Mouse (Mus musculus): ENCODE measurements around the gene Rpl12. TPM values are rescaled to one million over a fixed set of nuclear protein-coding genes. Genes with fewer than 3 reads are reported as not detected.

Gene Rpl12
- polyA plus RNA-seq, 1 experiment from 2014 or later, result 185 TPM

DNA sequence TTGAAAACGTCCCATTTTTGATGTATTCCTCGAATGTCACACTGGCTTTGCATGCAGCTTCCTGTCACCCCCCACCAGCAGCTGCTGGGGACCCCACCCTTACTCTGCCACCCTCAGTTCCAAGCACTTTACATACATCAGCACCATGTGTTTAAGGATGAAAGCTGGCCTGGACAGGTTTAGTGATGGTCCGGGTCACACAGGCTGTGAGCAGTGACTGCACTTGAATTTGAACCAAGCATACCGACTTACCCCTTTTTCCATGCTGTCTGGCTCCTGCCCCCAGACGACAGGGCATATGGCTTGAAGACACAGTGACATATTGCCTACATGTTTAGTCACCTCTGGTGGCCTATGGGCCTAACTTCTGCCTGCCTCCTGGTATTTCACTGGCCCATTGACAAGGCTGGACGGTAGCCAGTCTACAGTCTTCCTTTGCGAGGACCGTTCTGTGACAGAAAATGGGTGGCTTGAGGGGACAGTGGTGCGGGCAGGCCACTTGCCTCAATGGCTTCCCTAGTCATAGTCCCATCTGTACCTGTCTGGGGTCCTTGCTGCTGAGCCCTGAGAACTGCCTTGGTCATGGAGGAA is 6.8 kb downstream of the Rpl12 start:
- H3K4me3 ChIP-seq (replicated peaks), result no peak overlapping the region
- no peak for ATAC-seq
- peaks cover 22% of the 10 kb centered on the region for H3K4me1 ChIP-seq (replicated peaks)
- H3K4me2 ChIP-seq (replicated peaks), result no peak overlapping the region
- H3K36me3 ChIP-seq, result peaks cover 17% of the 10 kb centered on the region
- no peaks in the 10 kb centered on the region for H3K27me3 ChIP-seq (replicated peaks)
- H3K9ac ChIP-seq, result no peak overlapping the region
- no peak overlapping the region for H3K27ac ChIP-seq
- 85% methylated on average over 9 of the region's 9 CpGs for WGBS
- H3K9me3 ChIP-seq, result no peaks in the 10 kb centered on the region

DNA sequence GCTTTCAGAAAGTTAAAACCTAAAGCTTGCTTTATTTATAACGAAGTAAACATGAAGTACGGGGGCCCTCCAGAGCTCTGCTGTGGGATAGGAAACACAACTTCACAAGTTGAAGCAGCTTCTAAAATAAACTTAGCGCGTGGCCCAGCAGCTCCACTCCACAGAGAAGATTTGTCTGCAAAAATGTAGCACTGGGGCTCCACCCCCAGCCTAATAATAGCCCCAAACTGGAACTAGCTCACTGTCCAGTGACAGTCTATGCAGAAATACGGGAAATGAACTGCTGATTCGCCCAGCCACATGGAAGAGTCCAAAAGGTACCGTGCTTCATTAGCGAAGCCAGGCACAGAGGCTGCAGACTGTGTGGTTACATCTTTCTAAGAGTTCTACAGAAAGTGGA is 8.0 kb downstream of the Rpl12 start:
- 76% methylated on average over 8 of the region's 8 CpGs for WGBS
- peaks cover 12% of the 10 kb centered on the region for H3K4me1 ChIP-seq (replicated peaks)
- H3K36me3 ChIP-seq, result peaks cover 5% of the 10 kb centered on the region
- H3K4me2 ChIP-seq (replicated peaks), result no peak overlapping the region
- ATAC-seq, result no peak
- no peak overlapping the region for H3K9ac ChIP-seq
- H3K4me3 ChIP-seq (replicated peaks), result no peak overlapping the region
- H3K27ac ChIP-seq, result no peak overlapping the region
- H3K9me3 ChIP-seq, result no peaks in the 10 kb centered on the region
- H3K27me3 ChIP-seq (replicated peaks), result no peaks in the 10 kb centered on the region

DNA sequence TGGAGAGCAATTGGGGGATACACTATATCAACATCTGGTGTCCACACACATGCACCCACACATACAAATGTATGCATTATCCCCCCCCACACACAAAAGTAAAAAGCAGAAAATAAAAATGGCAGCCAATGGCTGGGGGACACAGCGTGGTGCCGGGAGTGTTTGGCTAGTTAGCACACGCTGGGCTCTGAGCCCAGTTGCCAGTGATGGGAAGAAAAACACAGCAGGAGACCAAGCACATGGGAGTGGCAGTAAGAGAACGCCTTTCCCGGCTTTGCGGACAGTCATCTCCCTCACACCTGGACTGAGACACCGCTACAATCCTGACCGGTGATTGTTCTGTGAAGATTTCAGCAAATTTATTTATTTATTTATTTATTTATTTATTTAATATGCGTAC is 9.9 kb downstream of the Rpl12 start:
- H3K9me3 ChIP-seq, result no peaks in the 10 kb centered on the region
- peaks cover 7% of the 10 kb centered on the region for H3K4me1 ChIP-seq (replicated peaks)
- 59% methylated on average over 9 of the region's 9 CpGs for WGBS
- H3K4me2 ChIP-seq (replicated peaks), result no peak overlapping the region
- no peaks in the 10 kb centered on the region for H3K27me3 ChIP-seq (replicated peaks)
- ATAC-seq, result no peak
- no peak overlapping the region for H3K27ac ChIP-seq
- H3K36me3 ChIP-seq, result no peaks in the 10 kb centered on the region
- no peak overlapping the region for H3K9ac ChIP-seq
- H3K4me3 ChIP-seq (replicated peaks), result no peak overlapping the region

DNA sequence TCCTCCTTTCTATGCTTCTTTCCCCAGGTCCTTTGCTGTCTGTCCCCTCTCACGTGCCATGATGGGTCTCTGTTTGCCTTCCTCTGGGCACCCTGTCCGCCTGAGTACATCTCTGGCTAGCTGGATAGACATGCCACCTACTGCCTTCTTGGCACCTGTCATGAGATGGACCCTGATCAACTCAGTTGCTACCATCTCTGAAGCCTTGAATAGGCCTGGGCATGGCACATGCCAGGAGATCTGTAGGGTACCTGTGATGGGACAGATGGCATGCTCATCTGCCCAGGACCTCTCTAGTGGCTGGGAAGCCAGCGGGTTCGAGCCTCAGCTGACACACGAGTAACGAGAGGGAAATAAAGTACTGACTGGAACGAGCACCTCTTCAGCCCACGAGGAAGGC is 12.9 kb downstream of the Rpl12 start:
- Histone ChIP-seq H3K27me3 (replicated peaks) (no peaks in the 10 kb centered on the region), H3K9me3 (no peaks in the 10 kb centered on the region), H3K4me1 (replicated peaks) (0 out of 2 replicates have a peak, but pooled peaks cover 2% of the 10 kb centered on the region), H3K9ac (no peak overlapping the region), H3K36me3 (no peaks in the 10 kb centered on the region), H3K27ac (no peak overlapping the region), H3K4me3 (replicated peaks) (no peak overlapping the region), H3K4me2 (replicated peaks) (no peak overlapping the region)
- no peak for ATAC-seq
- 92% methylated on average over 8 of the region's 8 CpGs for WGBS

DNA sequence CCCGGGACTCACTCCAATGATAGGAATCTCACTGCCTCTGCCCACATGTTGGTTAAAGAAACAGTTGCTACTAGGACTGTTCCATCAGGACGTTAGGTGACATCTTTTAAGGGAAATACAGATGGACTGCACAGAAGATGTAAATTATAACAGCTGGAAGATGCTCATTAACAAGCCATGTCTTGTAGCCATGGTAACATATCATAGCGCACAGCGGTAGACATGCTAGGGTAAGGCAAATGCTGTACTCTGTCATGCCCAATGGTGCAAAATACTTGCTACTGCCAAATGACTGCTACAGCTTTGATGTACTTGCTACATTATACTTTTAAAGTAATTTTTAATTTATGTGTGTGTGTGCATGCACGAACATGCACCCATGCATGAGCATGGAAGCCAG is 15.8 kb downstream of the Rpl12 start:
- Histone ChIP-seq H3K9ac (no peak overlapping the region), H3K4me1 (replicated peaks) (peaks cover 10% of the 10 kb centered on the region), H3K9me3 (no peaks in the 10 kb centered on the region), H3K27me3 (replicated peaks) (no peaks in the 10 kb centered on the region), H3K36me3 (no peaks in the 10 kb centered on the region), H3K4me3 (replicated peaks) (no peak overlapping the region), H3K4me2 (replicated peaks) (no peak overlapping the region), H3K27ac (no peak overlapping the region)
- 72% methylated on average over 5 of the region's 5 CpGs for WGBS
- no peak for ATAC-seq

DNA sequence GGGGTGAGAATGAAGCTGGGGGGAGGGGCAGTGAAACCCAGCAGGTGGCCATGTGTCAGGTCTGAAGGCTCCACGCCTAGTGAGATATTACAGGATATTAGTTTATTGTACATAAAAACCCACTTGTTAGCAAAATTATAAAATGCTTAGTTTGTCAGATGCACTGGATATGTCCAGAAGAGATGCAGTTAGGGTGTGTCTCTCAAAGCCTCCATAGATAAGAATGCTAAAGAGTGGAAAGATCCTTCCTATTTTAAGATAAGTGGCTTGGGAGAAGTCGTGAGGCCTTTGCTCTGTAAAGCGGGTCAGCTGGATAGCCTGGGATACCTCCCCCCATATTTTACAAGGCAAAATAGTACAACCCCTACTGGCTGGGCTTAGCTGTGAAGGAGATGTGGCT is 17.3 kb downstream of the Rpl12 start:
- WGBS, result 69% methylated on average over 3 of the region's 3 CpGs
- Histone ChIP-seq H3K9ac (no peak overlapping the region), H3K27me3 (replicated peaks) (no peaks in the 10 kb centered on the region), H3K4me1 (replicated peaks) (peaks cover 10% of the 10 kb centered on the region), H3K36me3 (no peaks in the 10 kb centered on the region), H3K4me3 (replicated peaks) (no peak overlapping the region), H3K9me3 (no peaks in the 10 kb centered on the region), H3K27ac (no peak overlapping the region), H3K4me2 (replicated peaks) (no peak overlapping the region)
- ATAC-seq, result no peak

DNA sequence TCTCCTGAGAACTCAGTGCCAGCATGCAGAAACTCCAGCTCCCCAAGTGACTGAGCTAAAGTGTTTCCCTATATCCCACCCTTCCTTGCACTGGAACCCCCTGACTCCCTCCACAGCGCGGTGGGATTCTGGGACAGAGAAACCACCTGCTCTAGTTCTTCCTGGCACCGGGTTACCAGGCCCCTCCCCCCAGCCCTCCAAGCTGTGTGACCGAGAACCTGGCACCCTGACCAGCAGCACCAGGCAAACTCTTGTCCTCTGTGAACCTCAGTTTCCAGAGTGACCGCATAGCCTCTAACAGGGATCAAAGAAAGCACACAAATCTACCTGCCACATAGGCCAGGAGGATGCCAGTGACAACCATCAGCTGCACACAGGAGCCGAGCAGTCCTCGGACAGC is 18.3 kb downstream of the Rpl12 start:
- Histone ChIP-seq H3K27ac (no peak overlapping the region), H3K4me2 (replicated peaks) (no peak overlapping the region), H3K9ac (no peak overlapping the region), H3K4me1 (replicated peaks) (peaks cover 10% of the 10 kb centered on the region), H3K36me3 (no peaks in the 10 kb centered on the region), H3K4me3 (replicated peaks) (no peak overlapping the region), H3K9me3 (no peaks in the 10 kb centered on the region), H3K27me3 (replicated peaks) (no peaks in the 10 kb centered on the region)
- ATAC-seq, result no peak
- 86% methylated on average over 7 of the region's 7 CpGs for WGBS

DNA sequence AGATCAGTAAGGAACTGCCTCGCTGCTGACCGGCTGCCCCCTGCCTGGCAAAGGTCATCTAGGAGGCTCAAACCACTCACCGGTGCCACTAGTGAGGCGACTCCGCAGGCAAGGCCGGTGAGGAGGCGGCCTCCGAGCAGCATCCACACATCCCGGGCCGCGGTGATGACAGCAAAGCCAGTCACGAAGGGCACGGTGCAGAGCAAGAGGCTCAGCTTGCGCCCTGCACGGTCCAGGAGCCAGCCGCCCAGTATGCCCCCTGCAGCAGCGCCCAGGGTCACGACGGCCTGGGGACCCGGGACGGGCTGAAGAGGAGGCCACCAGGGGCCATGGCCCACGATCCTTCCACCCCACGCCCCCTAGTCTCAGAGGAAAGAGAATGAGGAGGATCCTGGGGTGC is 19.9 kb downstream of the Rpl12 start:
- peak overlapping the region; percentile 81 for H3K4me3 ChIP-seq (replicated peaks)
- H3K27me3 ChIP-seq (replicated peaks), result no peaks in the 10 kb centered on the region
- H3K27ac ChIP-seq, result 0 out of 2 replicates have a peak overlapping the region, but pooled peaks have one; percentile 72
- no peaks in the 10 kb centered on the region for H3K9me3 ChIP-seq
- ATAC-seq, result peak; percentile 47
- H3K4me1 ChIP-seq (replicated peaks), result peaks cover 8% of the 10 kb centered on the region
- peak overlapping the region; percentile 81 for H3K9ac ChIP-seq
- WGBS, result 1% methylated on average over 23 of the region's 23 CpGs
- no peaks in the 10 kb centered on the region for H3K36me3 ChIP-seq
- peak overlapping the region; percentile 98 for H3K4me2 ChIP-seq (replicated peaks)

DNA sequence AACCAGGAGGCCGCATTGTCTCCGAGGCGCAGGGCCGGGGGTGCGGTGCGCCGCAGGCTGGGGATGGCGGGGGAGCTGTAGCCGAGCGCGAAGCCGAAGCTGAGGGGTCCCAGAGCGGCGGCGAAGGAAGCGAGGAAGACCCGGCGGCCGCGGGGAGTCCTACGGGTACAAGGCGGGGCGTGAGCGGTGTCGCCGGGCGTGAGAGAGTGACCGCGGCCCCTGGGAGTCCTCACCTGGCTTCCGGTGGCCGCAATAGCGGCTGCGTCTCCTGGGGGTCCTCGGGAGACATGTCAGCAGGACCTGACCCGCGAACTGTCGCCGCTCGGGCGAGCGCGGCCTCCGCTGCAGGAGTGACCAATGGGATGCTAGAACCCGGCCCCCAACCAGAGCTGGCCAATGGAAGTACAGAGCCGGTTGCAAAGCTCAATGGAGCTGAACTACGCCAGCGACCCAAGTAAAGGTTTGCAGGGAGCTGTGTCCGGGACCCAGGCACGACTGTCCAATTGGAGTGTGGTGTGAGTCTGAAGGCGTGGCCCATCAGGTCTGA is 20.4 kb downstream of the Rpl12 start, which contains the start of gene Slc2a8:
Slc2a8 (minus strand) TSS at position 359 of the 547 bp plus-strand sequence.
- Histone ChIP-seq H3K4me3 (replicated peaks) (peak within 1 kb of the TSS; percentile 81), H3K27ac (peak within 1 kb of the TSS; percentile 72), H3K4me1 (replicated peaks) (peaks cover 8% of the 10 kb centered on the region), H3K9ac (peak within 1 kb of the TSS; percentile 81), H3K36me3 (no peaks in the 10 kb centered on the region), H3K4me2 (replicated peaks) (peak within 1 kb of the TSS; percentile 98), H3K9me3 (no peaks in the 10 kb centered on the region), H3K27me3 (replicated peaks) (no peaks in the 10 kb centered on the region)
- peak; percentile 98 for ATAC-seq
- WGBS, result under 1% methylated on average over 43 of the region's 50 CpGs

DNA sequence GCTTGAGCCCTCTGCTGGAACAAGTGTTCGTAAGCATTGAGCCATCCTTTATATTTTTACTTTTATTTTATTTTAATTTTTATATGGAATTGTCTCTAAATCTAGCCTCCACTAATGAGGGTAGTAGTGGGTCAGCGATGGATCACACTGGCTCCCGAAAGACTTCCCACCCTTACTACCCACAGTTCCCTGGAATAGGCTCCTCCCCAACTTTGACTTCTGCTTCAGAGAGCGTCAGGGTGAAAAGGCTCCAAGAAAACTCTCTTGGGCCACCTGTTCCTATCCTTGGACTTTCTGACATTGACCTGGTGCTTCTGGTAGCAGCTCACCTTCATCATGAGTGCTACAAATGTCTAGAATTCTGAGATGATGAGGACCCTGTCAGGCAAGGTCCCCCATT is 21.3 kb downstream of the Rpl12 start:
- Histone ChIP-seq H3K4me2 (replicated peaks) (peak overlapping the region; percentile 98), H3K4me3 (replicated peaks) (peak overlapping the region; percentile 81), H3K9ac (no peak overlapping the region), H3K4me1 (replicated peaks) (peaks cover 8% of the 10 kb centered on the region), H3K36me3 (no peaks in the 10 kb centered on the region), H3K9me3 (no peaks in the 10 kb centered on the region), H3K27me3 (replicated peaks) (no peaks in the 10 kb centered on the region), H3K27ac (peak overlapping the region; percentile 19; the same call in 1 of the 2 replicates)
- ATAC-seq, result no peak
- WGBS, result 3% methylated on average over 4 of the region's 4 CpGs

DNA sequence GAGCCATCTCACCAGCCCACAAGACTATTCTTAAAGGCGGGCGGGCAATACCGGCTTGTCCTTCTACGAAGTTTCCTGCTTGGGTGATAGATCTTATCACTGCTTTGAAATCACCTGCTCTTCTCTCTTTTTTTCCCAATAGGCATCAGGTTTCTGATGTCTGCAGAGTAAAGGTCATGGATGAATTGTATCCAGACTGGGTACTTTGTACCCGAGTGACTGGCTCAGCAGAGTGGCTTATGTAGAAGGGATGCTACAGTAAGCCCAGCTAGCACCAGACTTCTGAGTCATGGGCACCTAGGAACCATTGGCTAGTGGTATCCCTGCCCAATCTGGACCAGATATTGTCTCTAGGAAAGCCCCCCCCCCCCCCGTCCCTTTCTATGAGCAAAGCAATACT is 22.3 kb downstream of the Rpl12 start:
- H3K27ac ChIP-seq, result no peak overlapping the region
- H3K9me3 ChIP-seq, result no peaks in the 10 kb centered on the region
- no peaks in the 10 kb centered on the region for H3K36me3 ChIP-seq
- 38% methylated on average over 6 of the region's 6 CpGs for WGBS
- no peak overlapping the region for H3K4me3 ChIP-seq (replicated peaks)
- H3K4me2 ChIP-seq (replicated peaks), result no peak overlapping the region
- H3K27me3 ChIP-seq (replicated peaks), result no peaks in the 10 kb centered on the region
- peaks cover 8% of the 10 kb centered on the region for H3K4me1 ChIP-seq (replicated peaks)
- H3K9ac ChIP-seq, result no peak overlapping the region
- peak; percentile 48 for ATAC-seq

DNA sequence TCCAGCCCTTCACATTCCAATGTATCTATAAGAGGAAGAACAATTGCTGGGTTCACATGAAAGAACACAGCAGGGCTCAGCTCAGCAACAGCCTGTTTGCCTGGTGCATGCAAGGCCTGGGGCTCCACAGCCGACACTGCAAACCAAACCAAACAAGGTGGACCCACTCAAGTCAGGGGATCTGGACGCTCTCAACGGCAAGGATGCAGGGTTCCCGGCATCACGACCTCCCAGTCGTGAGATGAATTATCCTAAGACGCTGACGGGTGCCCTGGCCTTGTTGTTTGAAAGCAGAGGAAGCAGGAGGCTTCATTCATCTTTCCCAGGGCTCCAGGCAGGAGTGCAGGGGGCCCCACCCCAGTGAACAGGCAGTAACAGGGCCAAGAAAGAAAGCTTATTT is 24.5 kb downstream of the Rpl12 start:
- Histone ChIP-seq H3K9ac (no peak overlapping the region), H3K27ac (no peak overlapping the region), H3K4me3 (replicated peaks) (no peak overlapping the region), H3K36me3 (no peaks in the 10 kb centered on the region), H3K27me3 (replicated peaks) (no peaks in the 10 kb centered on the region), H3K9me3 (no peaks in the 10 kb centered on the region), H3K4me1 (replicated peaks) (peaks cover 6% of the 10 kb centered on the region), H3K4me2 (replicated peaks) (no peak overlapping the region)
- 39% methylated on average over 8 of the region's 8 CpGs for WGBS
- ATAC-seq, result no peak

DNA sequence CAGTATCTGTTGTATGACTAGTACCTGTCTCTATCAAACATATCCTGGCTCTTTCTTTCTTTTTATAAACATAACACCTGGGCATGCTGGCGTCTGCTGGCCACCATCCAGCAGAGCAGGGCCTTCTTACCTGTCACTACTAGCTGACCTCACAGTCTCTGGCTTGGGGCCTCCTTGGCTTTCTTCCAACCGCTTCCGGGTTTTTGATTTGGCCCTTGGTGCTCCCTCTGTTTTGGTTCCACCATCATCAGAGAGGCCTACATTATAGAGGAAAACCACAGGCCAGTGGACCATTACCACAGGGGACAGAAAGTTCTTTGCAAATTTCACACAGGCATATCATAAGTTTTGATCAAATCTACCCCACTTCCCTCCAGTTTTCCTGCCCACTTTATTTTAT is 28.0 kb downstream of the Rpl12 start:
- Histone ChIP-seq H3K36me3 (no peaks in the 10 kb centered on the region), H3K9me3 (no peaks in the 10 kb centered on the region), H3K9ac (no peak overlapping the region), H3K27ac (no peak overlapping the region), H3K4me1 (replicated peaks) (no peaks in the 10 kb centered on the region), H3K4me2 (replicated peaks) (no peak overlapping the region), H3K4me3 (replicated peaks) (no peak overlapping the region), H3K27me3 (replicated peaks) (no peaks in the 10 kb centered on the region)
- 66% methylated on average over 3 of the region's 3 CpGs for WGBS
- no peak for ATAC-seq
